ENCODE assay signal across 8 mouse cellular contexts in genomic region chr12:30883986-30884621, GRCm38 (mm10). TPM values are rescaled to one million over a fixed set of nuclear protein-coding genes. Genes with fewer than 3 reads are reported as not detected.
A peak's percentile ranks its signal among the peaks of the same experiment; 100 is the strongest.
DNase-seq lines count a peak whose midpoint lies in the region; ATAC-seq and TF ChIP-seq lines count a peak whose summit lies in the region.

TSS of gene Alkal2 (plus strand) at chr12:30884322.

- WGBS in forebrain, embryonic 13.5 days, result under 1% methylated on average over 52 of the region's 58 CpGs
- whole genome bisulfite sequencing in hindbrain, embryonic 10.5 days, result under 1% methylated on average over 58 of the region's 58 CpGs
- 1% methylated on average over 55 of the region's 58 CpGs for WGBS in liver, embryonic 14.5 days (ENCODE audit: insufficient replicate concordance)
- under 1% methylated on average over 58 of the region's 58 CpGs for WGBS in stomach, embryonic 16.5 days

- ATAC-seq in forebrain, embryonic 13.5 days, result peak; percentile 81
- no peak for ATAC-seq in liver, embryonic 14.5 days (ENCODE audit: insufficient read depth)
- peak; percentile 13; the same call in 1 of the 2 replicates for ATAC-seq in stomach, embryonic 16.5 days (ENCODE audit: insufficient read depth, low FRiP score)

- no peak within 1 kb of the TSS for H3K27ac ChIP-seq in forebrain, embryonic 13.5 days
- H3K27ac ChIP-seq in hindbrain, embryonic 10.5 days, result peak within 1 kb of the TSS; percentile 5; the same call in 1 of the 2 replicates
- no peak within 1 kb of the TSS for H3K27ac ChIP-seq in liver, embryonic 14.5 days
- no peak within 1 kb of the TSS for H3K27ac ChIP-seq in stomach, embryonic 16.5 days (ENCODE audit: low read length)

- DNase-seq in heart, adult 11 months, result peak; percentile 95
- no peak for DNase-seq in heart, postnatal 25 days (ENCODE audit: low spot score)
- peak; percentile 32 for DNase-seq in R1 (ENCODE audit: low read depth, low spot score)
- DNase-seq in hindbrain, embryonic 10.5 days (ENCODE audit: low spot score), result peak; percentile 47
- no peak for DNase-seq in liver, embryonic 14.5 days (ENCODE audit: low read depth in 3 of 3, low spot score in 3 of 3)
- no peak for DNase-seq in spleen, postnatal 4 days (ENCODE audit: low spot score in 2 of 2)

- H3K9me3 ChIP-seq in forebrain, embryonic 13.5 days (replicated peaks), result no peaks in the 10 kb centered on the region
- no peaks in the 10 kb centered on the region for H3K9me3 ChIP-seq in hindbrain, embryonic 10.5 days
- no peaks in the 10 kb centered on the region for H3K9me3 ChIP-seq in liver, embryonic 14.5 days (ENCODE audit: control insufficient read depth, low read length)
- no peaks in the 10 kb centered on the region for H3K9me3 ChIP-seq in stomach, embryonic 16.5 days (replicated peaks; ENCODE audit: control insufficient read depth, low read length)

- TF ChIP-seq CTCF in liver, embryonic 14.5 days (IDR thresholded peaks at IDR 0.05; ENCODE audit: low read depth), result no peak

- peak within 1 kb of the TSS; percentile 47 for H3K4me3 ChIP-seq in forebrain, embryonic 13.5 days
- H3K4me3 ChIP-seq in hindbrain, embryonic 10.5 days, result peak within 1 kb of the TSS; percentile 61
- H3K4me3 ChIP-seq in liver, embryonic 14.5 days (ENCODE audit: insufficient read depth in 1 of 2, low read depth in 2 of 2, low read length in 2 of 2), result peak within 1 kb of the TSS in 1 of 2 experiments; percentile 1; a peak in 2 of 4 replicates
- H3K4me3 ChIP-seq in stomach, embryonic 16.5 days (replicated peaks; ENCODE audit: low read length), result peak within 1 kb of the TSS; percentile 51

- peaks cover 11% of the 10 kb centered on the region for H3K4me1 ChIP-seq in forebrain, embryonic 13.5 days
- H3K4me1 ChIP-seq in hindbrain, embryonic 10.5 days (replicated peaks), result peaks cover 14% of the 10 kb centered on the region
- peaks cover 10 to 12% of the 10 kb centered on the region in 2 experiments for H3K4me1 ChIP-seq in liver, embryonic 14.5 days (replicated peaks; ENCODE audit: control insufficient read depth in 2 of 2, insufficient read depth in 2 of 2, low read length in 1 of 2)
- peaks cover 6% of the 10 kb centered on the region; the same call in 1 of the 2 replicates for H3K4me1 ChIP-seq in stomach, embryonic 16.5 days (ENCODE audit: control insufficient read depth, insufficient read depth, low read length)

- H3K9ac ChIP-seq in forebrain, embryonic 13.5 days, result peak within 1 kb of the TSS; percentile 56
- H3K9ac ChIP-seq in liver, embryonic 14.5 days (replicated peaks), result no peak within 1 kb of the TSS
- H3K9ac ChIP-seq in stomach, embryonic 16.5 days (ENCODE audit: low read length), result peak within 1 kb of the TSS; percentile 61

- H3K27me3 ChIP-seq in forebrain, embryonic 13.5 days, result peaks cover 54% of the 10 kb centered on the region
- peaks cover 63% of the 10 kb centered on the region for H3K27me3 ChIP-seq in hindbrain, embryonic 10.5 days (ENCODE audit: insufficient read depth, poor library complexity, severe bottlenecking)
- H3K27me3 ChIP-seq in liver, embryonic 14.5 days (ENCODE audit: control insufficient read depth, insufficient read depth, low read length), result peaks cover 54% of the 10 kb centered on the region
- peaks cover 45% of the 10 kb centered on the region for H3K27me3 ChIP-seq in stomach, embryonic 16.5 days (ENCODE audit: control insufficient read depth, insufficient read depth, low read length)

- H3K36me3 ChIP-seq in forebrain, embryonic 13.5 days (ENCODE audit: poor library complexity, severe bottlenecking), result no peaks in the 10 kb centered on the region
- no peaks in the 10 kb centered on the region for H3K36me3 ChIP-seq in hindbrain, embryonic 10.5 days
- no peaks in the 10 kb centered on the region for H3K36me3 ChIP-seq in liver, embryonic 14.5 days (replicated peaks; ENCODE audit: control insufficient read depth, insufficient read depth, low read depth)
- no peaks in the 10 kb centered on the region for H3K36me3 ChIP-seq in stomach, embryonic 16.5 days (ENCODE audit: control insufficient read depth, insufficient read depth, low read length)

- H3K4me2 ChIP-seq in forebrain, embryonic 13.5 days, result peak within 1 kb of the TSS; percentile 100
- H3K4me2 ChIP-seq in liver, embryonic 14.5 days (ENCODE audit: low read depth), result peak within 1 kb of the TSS; percentile 26; the same call in 1 of the 2 replicates
- H3K4me2 ChIP-seq in stomach, embryonic 16.5 days (ENCODE audit: low read depth, low read length), result peak within 1 kb of the TSS; percentile 92

- no peak for TF ChIP-seq EP300 in liver, embryonic 14.5 days (IDR thresholded peaks at IDR 0.05; ENCODE audit: low read depth)

- intact Hi-C loops in heart, postnatal 25 days (cut with DNase I), result no loop called here

RNA-seq across cellular contexts. Expression of gene Alkal2, which starts in this region (rescaled TPM):
- total RNA-seq in heart, postnatal 25 days (2021), result 1 to 10 TPM in 1 of 2 experiments, under 1 TPM in 1; 0.44 to 1.2 TPM
- 0.13 TPM in 1 of 2 replicates, not detected in the other for polyA plus RNA-seq in forebrain, embryonic 13.5 days (2015; fragmentation: Nextera tagmentation; extraction: Ambion mirVana)
- polyA plus RNA-seq in hindbrain, embryonic 10.5 days (2016; fragmentation: Nextera tagmentation; extraction: Ambion mirVana), result 1.2 and 2.0 TPM in 2 replicates
- not detected in 2 replicates for polyA plus RNA-seq in liver, embryonic 14.5 days (2012; rRNA removed)
- not detected in 2 replicates for polyA plus RNA-seq in liver, embryonic 14.5 days (2014; fragmentation: Nextera tagmentation; extraction: Ambion mirVana)
- 1.3 and 1.6 TPM in 2 replicates for polyA plus RNA-seq in stomach, embryonic 16.5 days (2015; fragmentation: Nextera tagmentation; extraction: Ambion mirVana)

Comparison
In these comparisons a context has a peak if more than half of its experiments do, and no peak if none do; other contexts are left out.
1. DNase-seq: peak in heart, adult 11 months (single experiment), R1 (single experiment) and hindbrain, embryonic 10.5 days (single experiment); none in heart, postnatal 25 days (single experiment), liver, embryonic 14.5 days (0 of 3) and spleen, postnatal 4 days (0 of 2).
2. Peak in ATAC-seq, H3K4me3 ChIP-seq, H3K9ac ChIP-seq and H3K4me2 ChIP-seq in forebrain, embryonic 13.5 days; RNA of the gene not detected or under 1 TPM.
3. H3K4me2 ChIP-seq: peak in every context shown above with its lines; median percentile 100 in forebrain, embryonic 13.5 days; 92 in stomach, embryonic 16.5 days; 26 in liver, embryonic 14.5 days.